Mouse (Mus musculus) mesoderm, embryonic 11.5 days (tissue): Measurements from ENCODE around the gene Cadps2.

Source experiments
- DNase-seq: peaks from one replicate; pipeline ENCODE4 v3.0.0-alpha.2; 2012; ENCODE audit warnings: low read depth, low spot score

The Cadps2 gene

GRCm38 (mm10) chr6:23253353-23254311, 585.6 kb downstream of the Cadps2 start:
- DNase-seq, result no peak

- DNase-seq, result no peak
Observed at GRCm38 (mm10) chr6:23252196-23253135, 586.8 kb downstream of the Cadps2 start.

GRCm38 (mm10) chr6:23251431-23251830, 587.8 kb downstream of the Cadps2 start:
- no peak for DNase-seq

GRCm38 (mm10) chr6:23250288-23250955, 588.8 kb downstream of the Cadps2 start:
- no peak for DNase-seq

GRCm38 (mm10) chr6:23249616-23250287, 589.5 kb downstream of the Cadps2 start:
- no peak for DNase-seq

GRCm38 (mm10) chr6:23249053-23249401, 590.2 kb downstream of the Cadps2 start:
- DNase-seq, result no peak

GRCm38 (mm10) chr6:23248313-23249052, 590.7 kb downstream of the Cadps2 start, which contains the start of gene Fezf1:
Fezf1 (minus strand) TSS chr6:23248362.
- DNase-seq, result no peak

GRCm38 (mm10) chr6:23247512-23248312, 591.5 kb downstream of the Cadps2 start:
- no peak for DNase-seq

- no peak for DNase-seq
Observed at GRCm38 (mm10) chr6:23246790-23247511, 592.3 kb downstream of the Cadps2 start.

- DNase-seq, result no peak
Observed at GRCm38 (mm10) chr6:23246061-23246789, 593.0 kb downstream of the Cadps2 start.

GRCm38 (mm10) chr6:23245545-23246011, 593.6 kb downstream of the Cadps2 start:
- no peak for DNase-seq

- no peak for DNase-seq
Observed at GRCm38 (mm10) chr6:23245121-23245520, 594.1 kb downstream of the Cadps2 start.

- DNase-seq, result no peak
Observed at GRCm38 (mm10) chr6:23243821-23244760, 595.1 kb downstream of the Cadps2 start.
